Mouse (Mus musculus) CD4-positive helper T cell, adult 2 months (primary cell): ENCODE results near the gene Tinf2.

Source experiments
- DNase-seq: peaks from one replicate; pipeline ENCODE4 v3.0.0-alpha.2; 2012; ENCODE audit warnings: low read depth, missing footprints, low spot score

Gene Tinf2

DNA sequence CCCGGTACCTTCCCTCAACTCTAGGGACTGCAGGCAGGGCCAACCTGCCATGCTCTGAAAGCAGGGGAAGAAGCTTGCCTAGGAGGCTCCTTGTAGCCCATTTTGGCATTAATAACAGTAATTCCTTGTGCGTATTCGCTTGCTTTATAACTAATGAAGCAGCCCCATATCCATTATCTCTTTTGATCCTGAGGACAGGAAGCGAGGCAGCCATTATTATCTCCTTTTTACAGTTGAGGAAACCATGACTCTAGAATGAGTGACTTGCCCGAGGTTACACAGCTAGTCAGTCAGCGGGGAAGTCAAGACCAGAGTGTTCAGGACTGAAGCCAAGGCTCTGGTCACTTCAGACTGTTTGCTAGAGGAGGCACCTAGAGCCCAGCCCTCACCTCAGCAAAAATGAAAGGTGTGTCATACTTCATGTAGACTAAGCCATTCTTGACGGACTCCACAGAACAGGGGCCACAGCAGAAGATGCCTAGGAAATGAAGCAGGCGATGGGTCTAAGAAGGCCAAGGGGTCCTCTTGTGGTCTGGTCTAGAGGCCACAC, 24.5 kb upstream of the Tinf2 start:
- DNase-seq, result no peak

DNA sequence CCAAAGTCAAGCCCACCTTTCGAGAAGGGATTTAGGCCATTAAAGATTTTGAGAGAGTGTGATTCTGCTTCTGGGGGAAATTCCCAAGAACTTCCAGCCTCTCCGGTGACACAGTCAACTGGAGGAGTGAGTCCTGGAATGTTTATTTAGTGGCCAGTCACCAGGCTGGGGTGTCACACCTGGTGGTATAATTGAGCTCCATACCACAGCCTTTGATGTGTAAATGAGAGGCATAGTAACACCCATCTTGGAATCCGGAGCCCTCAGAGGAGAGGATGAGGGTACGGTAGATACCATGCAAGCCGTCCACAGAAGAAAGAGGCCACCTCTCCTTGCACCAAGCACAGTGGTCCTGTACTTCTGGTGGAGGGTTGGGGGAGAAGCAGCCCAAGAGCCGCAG, 21.1 kb upstream of the Tinf2 start:
- no peak for DNase-seq

- no peak for DNase-seq
Measured at GRCm38 (mm10) chr14:55701131-55701530, 19.5 kb upstream of the Tinf2 start.

DNA sequence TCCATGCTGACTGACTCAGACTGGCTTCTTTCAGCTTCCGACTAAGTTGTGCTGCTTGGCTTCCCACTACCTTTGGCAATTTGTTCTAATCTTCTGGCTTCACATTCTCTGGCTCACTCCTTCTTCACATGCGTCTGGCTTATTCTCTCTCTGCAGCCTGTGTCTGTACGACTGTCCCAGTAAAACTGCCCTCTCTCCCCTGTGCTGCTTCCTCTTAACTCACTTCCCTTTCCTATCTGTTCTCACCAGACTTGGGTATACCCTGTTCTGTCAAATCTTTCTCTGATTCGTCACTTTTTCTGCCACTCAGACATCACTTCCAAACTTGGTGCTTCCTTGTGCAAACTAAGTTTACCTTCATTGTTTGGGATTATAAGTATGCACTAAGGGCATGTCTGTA, 15.6 kb upstream of the Tinf2 start:
- no peak for DNase-seq

- DNase-seq, result no peak
Measured at GRCm38 (mm10) chr14:55689433-55689832, 7.8 kb upstream of the Tinf2 start.

DNA sequence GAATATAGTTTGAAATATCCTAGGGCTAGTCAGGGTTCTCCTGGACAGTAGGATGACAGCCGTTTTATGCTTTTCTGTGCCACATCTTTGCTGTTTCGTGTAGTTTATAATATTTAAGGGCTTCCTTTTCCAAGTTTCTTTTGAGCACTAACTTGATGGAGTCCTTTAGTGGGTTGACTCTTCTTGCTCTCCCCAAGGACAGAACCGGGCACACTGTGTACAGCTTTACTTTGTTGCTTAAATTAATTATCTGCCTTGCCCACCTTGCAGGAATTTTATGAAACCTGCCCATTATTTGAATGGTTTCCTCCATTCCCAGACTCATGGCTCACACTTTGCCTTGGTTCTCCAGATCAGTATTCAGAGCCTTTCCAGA, 486 bp upstream of the Tinf2 start:
- no peak for DNase-seq

DNA sequence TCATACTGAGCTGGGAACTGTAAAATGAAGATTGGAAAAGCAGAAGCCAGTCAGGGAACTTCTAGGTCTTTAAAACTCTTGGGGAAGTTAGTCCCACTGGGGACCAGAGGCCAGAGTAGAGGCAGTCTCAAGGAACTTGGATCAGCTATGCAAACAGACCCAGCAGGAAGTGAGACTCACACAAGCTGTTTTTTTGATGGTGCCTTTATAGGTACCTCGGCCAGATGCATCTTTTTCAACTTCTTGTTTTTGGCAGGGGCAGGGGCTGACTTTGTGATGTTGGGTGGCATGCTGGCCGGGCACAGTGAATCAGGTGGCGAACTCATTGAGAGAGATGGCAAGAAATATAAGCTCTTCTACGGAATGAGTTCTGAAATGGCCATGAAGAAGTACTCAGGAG, 4.0 kb downstream of the Tinf2 start:
- no peak for DNase-seq

GRCm38 (mm10) chr14:55672741-55673060, 8.9 kb downstream of the Tinf2 start:
- no peak for DNase-seq

DNA sequence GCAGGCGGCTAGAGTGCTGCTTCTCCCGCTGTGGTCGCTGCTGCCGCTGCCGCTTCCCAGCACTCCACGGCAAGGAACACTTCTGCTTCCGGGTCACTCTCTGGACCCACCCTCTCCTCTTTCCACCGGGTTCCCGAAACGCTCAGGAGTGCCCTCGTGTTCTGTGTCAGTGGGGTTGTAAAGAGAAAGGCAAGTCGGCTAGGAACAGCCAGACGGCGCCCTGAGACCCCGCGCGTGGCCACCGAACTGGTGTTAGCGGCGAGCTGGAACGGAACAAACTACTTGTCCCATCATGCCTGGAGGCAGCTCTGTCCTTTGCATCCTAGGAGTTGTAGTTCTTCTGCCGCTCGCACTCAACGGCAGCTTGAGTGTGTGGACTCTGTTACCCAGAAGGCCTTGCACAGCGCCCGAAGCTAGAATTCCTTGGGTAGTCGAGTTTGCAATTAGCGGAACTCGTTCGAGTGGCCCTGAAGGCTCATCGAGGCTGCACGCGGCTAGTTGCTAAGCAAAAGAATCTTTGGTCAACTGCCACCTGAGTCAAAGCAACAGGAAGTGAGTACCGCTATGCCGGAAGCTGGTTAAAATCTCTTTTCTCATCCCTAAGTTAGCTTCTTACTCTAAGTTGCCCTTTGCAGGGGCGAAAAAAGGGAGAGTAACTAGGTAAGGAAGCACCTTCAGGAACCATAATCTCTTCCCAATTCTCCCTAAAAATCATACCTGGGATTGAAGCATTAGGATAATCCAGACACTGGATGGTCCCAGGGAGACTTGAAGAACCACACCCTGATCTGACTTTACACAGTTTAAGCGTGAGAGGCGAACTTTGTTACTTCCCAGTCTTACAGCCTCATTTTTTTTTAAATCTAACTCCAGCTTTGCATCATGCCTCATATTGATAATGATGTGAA, 9.5 kb downstream of the Tinf2 start, which contains the start of the genes Gmpr2 and Nedd8:
Gene Gmpr2 (plus strand): TSS at position 109 of the 908 bp plus-strand sequence.
Gene Nedd8 (minus strand): TSS at position 292 of the 908 bp plus-strand sequence.
- peak; percentile 96 for DNase-seq

GRCm38 (mm10) chr14:55671486-55671832, 10.2 kb downstream of the Tinf2 start:
- no peak for DNase-seq

DNA sequence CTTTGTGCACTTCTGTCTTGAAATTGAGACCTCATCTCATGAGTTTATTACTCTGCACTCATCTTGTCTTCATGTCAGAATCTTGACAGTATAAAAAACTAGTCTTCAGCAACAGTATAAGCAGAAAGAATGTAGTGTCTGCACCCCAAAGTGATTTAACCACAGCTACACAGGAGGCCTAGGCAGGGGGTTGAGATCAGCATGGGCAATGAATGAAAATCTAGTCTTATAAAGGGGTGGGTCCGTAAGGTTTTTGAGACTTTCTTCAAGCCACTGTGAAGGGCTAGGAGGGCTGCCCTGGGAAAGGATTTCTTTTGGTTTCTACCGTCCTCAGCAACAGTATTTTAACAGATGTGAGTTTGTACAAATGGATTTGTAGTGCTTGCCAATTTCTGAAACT, 21.0 kb downstream of the Tinf2 start:
- DNase-seq, result no peak

GRCm38 (mm10) chr14:55659960-55660573, 21.6 kb downstream of the Tinf2 start, which contains the start of gene Mdp1:
Gene Mdp1 (minus strand): TSS chr14:55660508.
- peak; percentile 90 for DNase-seq

DNA sequence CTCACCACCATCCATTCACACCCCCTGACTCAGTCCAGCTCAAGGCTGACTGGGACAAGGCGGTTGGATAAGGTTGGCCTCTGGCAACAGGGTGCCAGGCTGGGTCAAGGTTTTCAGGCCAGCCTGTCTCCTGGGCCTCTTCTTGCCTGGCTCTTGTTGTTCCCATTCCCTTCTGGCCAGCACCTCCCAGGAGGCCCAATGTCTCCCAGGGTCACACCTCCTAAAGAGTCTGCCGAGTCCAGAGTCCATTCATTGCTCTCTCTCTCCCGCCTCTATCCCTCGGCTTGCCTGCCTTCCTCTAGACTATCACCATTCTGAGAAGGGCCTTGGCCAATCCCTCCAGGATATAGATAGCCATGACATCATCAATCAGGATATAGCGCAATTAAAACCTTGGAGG, 23.6 kb downstream of the Tinf2 start:
- no peak for DNase-seq

GRCm38 (mm10) chr14:55656935-55657334, 24.7 kb downstream of the Tinf2 start:
- no peak for DNase-seq

DNA sequence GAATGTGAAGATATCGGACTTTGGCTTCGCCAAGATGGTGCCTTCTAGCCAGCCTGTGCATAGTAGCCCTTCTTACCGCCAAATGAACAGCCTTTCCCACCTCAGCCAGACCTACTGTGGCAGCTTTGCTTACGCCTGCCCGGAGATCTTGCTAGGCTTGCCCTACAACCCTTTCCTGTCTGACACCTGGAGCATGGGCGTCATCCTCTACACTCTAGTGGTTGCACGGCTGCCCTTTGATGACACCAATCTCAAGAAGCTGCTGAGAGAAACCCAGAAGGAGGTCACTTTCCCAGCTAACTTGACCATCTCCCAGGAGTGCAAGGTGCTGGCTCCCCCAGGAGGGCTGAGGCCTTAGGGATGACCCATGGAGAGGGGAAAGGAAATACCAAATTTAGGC, 30.1 kb downstream of the Tinf2 start:
- no peak for DNase-seq

DNA sequence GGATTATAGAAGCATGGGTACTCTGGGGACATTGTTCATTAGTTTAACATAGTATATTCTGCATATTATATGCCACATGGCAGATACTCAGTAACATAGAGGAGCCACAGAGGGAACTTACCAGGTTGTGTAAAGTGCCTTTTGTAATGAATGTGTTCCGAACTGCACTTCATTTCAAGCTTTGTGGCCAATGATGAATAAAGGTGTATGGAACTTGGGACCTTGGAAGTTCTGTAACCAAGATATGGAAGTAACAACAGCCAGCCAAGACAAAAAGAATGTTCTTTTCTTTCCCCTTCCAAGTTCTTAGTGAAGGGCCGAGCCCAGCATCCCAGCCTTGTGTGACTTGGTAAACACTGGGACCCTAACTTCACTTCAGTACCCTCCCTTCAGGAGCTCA, 31.7 kb downstream of the Tinf2 start, which contains the start of gene Tssk4:
Gene Tssk4 (plus strand): TSS at position 301 of the 400 bp plus-strand sequence.
- no peak for DNase-seq

DNA sequence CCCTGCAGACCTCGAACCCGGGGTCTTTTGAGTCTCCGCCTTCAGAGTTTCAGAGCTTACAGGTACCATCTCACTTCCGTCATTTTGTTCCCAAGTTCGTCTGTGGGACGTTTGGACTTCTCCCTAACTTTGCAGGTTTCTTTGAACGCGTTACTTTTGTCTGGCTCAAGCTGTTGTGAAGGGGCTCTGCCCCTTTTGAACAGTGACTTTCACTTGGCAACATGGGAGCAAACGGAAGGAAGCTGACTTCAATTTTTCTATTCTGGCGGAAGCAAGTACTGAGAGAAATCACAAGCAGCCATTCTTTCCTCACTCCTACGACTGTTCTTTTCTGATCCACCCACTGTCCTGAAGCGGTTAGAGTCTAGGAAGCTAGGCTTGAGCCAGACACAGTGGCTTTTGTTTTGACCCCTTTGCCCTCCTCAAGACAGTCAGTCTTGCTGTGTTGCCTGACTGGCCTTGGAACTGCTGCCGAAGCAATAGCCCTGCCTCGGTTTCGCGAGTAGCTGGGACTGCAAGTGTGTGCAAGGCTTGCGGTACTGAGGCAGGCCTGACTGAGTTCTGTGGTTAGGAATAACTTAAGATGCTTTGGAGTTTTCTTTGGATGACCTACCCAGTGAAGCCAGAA, 37.2 kb downstream of the Tinf2 start:
- peak; percentile 62 for DNase-seq

DNA sequence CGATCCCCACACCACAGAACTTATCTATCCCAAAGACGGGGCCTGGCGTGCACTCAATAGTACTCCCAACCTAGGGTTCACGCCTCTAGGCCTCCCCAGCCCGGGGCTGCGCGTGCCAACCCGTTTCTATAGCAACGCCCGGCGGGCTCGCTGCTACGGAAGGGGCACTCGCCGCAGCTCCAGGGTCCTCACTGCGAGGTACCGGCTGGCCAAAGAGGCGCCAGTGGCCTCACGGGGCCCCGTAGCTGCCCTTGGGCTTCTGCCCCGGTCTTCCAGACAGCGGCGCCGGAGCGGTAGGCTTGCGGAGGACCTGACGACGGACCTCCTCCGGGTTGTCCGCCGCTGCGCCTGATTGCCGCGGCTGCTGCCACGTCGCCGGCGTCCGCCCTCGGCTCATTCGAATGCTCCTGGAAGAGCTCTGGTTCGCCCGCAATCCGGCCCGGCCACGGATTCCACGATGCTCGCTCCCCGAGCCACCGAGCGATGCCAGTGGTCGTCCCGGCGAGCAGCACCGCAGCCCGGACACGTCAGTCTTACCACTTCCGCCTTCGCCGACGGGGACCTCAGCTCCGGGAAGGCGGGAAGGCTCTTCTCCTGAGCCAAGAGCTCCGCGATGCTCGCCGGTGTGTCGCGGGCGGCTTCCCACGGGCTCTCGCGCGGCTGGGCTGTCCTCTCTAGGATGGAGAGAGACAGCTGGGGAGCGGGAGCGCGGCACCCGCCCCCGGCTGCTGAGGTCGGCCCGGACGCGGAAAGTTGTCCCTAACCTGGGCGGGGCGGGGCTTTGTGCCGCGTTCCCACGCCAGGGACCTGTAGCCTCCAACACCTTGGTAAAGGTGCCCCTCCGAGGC, 38.3 kb downstream of the Tinf2 start, which contains the start of gene Tm9sf1:
Gene Tm9sf1 (minus strand): TSS at position 747 of the 848 bp plus-strand sequence.
- peak; percentile 89 for DNase-seq

GRCm38 (mm10) chr14:55642679-55643059, 39.0 kb downstream of the Tinf2 start:
- no peak for DNase-seq

- DNase-seq, result no peak
Measured at GRCm38 (mm10) chr14:55641291-55641690, 40.3 kb downstream of the Tinf2 start.

- DNase-seq, result no peak
Measured at GRCm38 (mm10) chr14:55640816-55641215, 40.8 kb downstream of the Tinf2 start.
